Comparison of ENCODE assay signal across 16 mouse cellular contexts in the genomic region with DNA sequence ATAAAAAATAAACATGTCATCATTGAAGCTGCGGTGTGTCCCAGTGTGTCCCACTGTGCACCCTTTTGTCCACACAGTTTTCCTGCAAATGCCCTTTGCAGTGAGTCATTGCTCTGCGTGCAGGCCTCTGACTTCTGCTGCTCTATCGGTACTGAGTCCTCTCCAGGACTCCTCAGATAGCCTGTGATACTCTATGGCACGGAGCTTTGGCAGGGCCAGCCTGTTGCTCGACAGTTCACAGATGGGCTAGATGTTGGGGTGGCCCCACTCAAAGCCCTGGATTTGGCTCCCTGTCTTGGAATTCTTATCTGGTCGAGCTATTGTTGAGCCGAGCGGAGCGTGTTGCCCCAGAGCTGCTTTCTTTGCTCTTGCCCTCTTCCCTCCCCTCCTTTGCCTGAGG.
DNase-seq lines count a peak whose midpoint lies in the region; ATAC-seq lines count a peak whose summit lies in the region.
"Had no signal": no experiment of that assay in that cellular context is flagged by ENCODE, and none has a peak within 500 bp of the region (broad histone marks: within the 10 kb centered on the region; RNA-seq: fewer than 3 reads in every experiment).

No protein-coding gene starts in this region.

- H3K36me3 ChIP-seq in forebrain, embryonic 12.5 days (replicated peaks) = peaks cover 5% of the 10 kb centered on the region; the same call in 1 of the 2 replicates
- H3K36me3 ChIP-seq in forebrain, embryonic 13.5 days (ENCODE audit: poor library complexity, severe bottlenecking) = 0 out of 2 replicates have a peak, but pooled peaks cover 3% of the 10 kb centered on the region
- no peaks in the 10 kb centered on the region for H3K36me3 ChIP-seq in heart, embryonic 14.5 days (ENCODE audit: control insufficient read depth, insufficient read depth, low read length)
- H3K36me3 ChIP-seq: embryonic facial prominence, embryonic 12.5 days; forebrain, embryonic 15.5 days had no signal

- no peak overlapping the region for H3K9ac ChIP-seq in forebrain, embryonic 12.5 days
- H3K9ac ChIP-seq in forebrain, embryonic 13.5 days = no peak overlapping the region
- H3K9ac ChIP-seq in heart, embryonic 14.5 days (ENCODE audit: low read length) = no peak overlapping the region
- H3K9ac ChIP-seq: embryonic facial prominence, embryonic 12.5 days; forebrain, embryonic 15.5 days; limb, embryonic 12.5 days had no signal

- H3K27ac ChIP-seq in forebrain, embryonic 12.5 days = peak overlapping the region; percentile 19; the same call in 1 of the 2 replicates
- no peak overlapping the region for H3K27ac ChIP-seq in forebrain, embryonic 13.5 days
- H3K27ac ChIP-seq in heart, embryonic 14.5 days (replicated peaks in 1 of 2; ENCODE audit: control insufficient read depth in 1 of 2, insufficient read depth in 1 of 2, low read depth in 2 of 2, low read length in 2 of 2) = peak overlapping the region; percentile 24 to 66; a peak in 1 of 4 replicates
- H3K27ac ChIP-seq: embryonic facial prominence, embryonic 12.5 days; forebrain, embryonic 15.5 days; limb, embryonic 12.5 days had no signal

- DNase-seq in cerebellum, adult 18-20 months = peak; percentile 54 to 68
- peak; percentile 54 to 68 for DNase-seq in cerebellum, postnatal 25 days
- no peak for DNase-seq in kidney, adult 11 months
- DNase-seq in right cerebral cortex, postnatal 36 days (ENCODE audit: low spot score in 2 of 2) = no peak
- DNase-seq: adrenal gland, postnatal 25 days; gastrocnemius, postnatal 14 days; right cerebral cortex, adult 18-20 months; thymus, adult 18-20 months had no signal

- 68% methylated on average over 9 of the region's 9 CpGs for WGBS in forebrain, embryonic 12.5 days
- WGBS in forebrain, embryonic 13.5 days = 63% methylated on average over 9 of the region's 9 CpGs
- WGBS in heart, embryonic 14.5 days = 15% methylated on average over 9 of the region's 9 CpGs

- H3K4me3 ChIP-seq in forebrain, embryonic 12.5 days (replicated peaks) = no peak overlapping the region
- no peak overlapping the region for H3K4me3 ChIP-seq in forebrain, embryonic 13.5 days
- H3K4me3 ChIP-seq in heart, embryonic 14.5 days (ENCODE audit: control insufficient read depth in 1 of 2, insufficient read depth in 1 of 2, low read depth in 1 of 2, low read length in 2 of 2) = no peak overlapping the region
- H3K4me3 ChIP-seq: embryonic facial prominence, embryonic 12.5 days; forebrain, embryonic 15.5 days; limb, embryonic 12.5 days had no signal

- no peak overlapping the region for H3K4me2 ChIP-seq in forebrain, embryonic 12.5 days
- H3K4me2 ChIP-seq in forebrain, embryonic 13.5 days = no peak overlapping the region
- peak overlapping the region; percentile 19 for H3K4me2 ChIP-seq in heart, embryonic 14.5 days (ENCODE audit: low read length)
- H3K4me2 ChIP-seq: embryonic facial prominence, embryonic 12.5 days; forebrain, embryonic 15.5 days; limb, embryonic 12.5 days had no signal

- no peak for ATAC-seq in forebrain, embryonic 12.5 days (ENCODE audit: low FRiP score)
- ATAC-seq in forebrain, embryonic 13.5 days = no peak
- ATAC-seq in heart, embryonic 14.5 days (ENCODE audit: insufficient number of reproducible peaks, insufficient read depth, low FRiP score, low read depth) = peak; percentile 42; the same call in 1 of the 2 replicates
- no peak for ATAC-seq in megakaryocyte, adult 5-6 weeks (ENCODE audit: poor library complexity, severe bottlenecking)
- ATAC-seq: forebrain, embryonic 15.5 days; intestine, postnatal 0 days had no signal

- peaks cover 11% of the 10 kb centered on the region; the same call in 1 of the 2 replicates for H3K4me1 ChIP-seq in forebrain, embryonic 12.5 days
- H3K4me1 ChIP-seq in forebrain, embryonic 13.5 days = peaks cover 8% of the 10 kb centered on the region
- peaks cover 13 to 45% of the 10 kb centered on the region in 2 experiments for H3K4me1 ChIP-seq in heart, embryonic 14.5 days (ENCODE audit: control insufficient read depth in 2 of 2, insufficient read depth in 2 of 2, low read length in 2 of 2)
- H3K4me1 ChIP-seq: forebrain, embryonic 15.5 days had no signal

- H3K9me3 ChIP-seq in forebrain, embryonic 12.5 days = no peaks in the 10 kb centered on the region
- H3K9me3 ChIP-seq in forebrain, embryonic 13.5 days (replicated peaks) = no peaks in the 10 kb centered on the region
- no peaks in the 10 kb centered on the region for H3K9me3 ChIP-seq in heart, embryonic 14.5 days (ENCODE audit: control insufficient read depth, low read length)
- H3K9me3 ChIP-seq: embryonic facial prominence, embryonic 12.5 days; forebrain, embryonic 15.5 days; limb, embryonic 12.5 days had no signal

- no peaks in the 10 kb centered on the region for H3K27me3 ChIP-seq in forebrain, embryonic 12.5 days
- no peaks in the 10 kb centered on the region for H3K27me3 ChIP-seq in forebrain, embryonic 13.5 days
- H3K27me3 ChIP-seq in heart, embryonic 14.5 days (ENCODE audit: control insufficient read depth, insufficient read depth, low read length) = no peaks in the 10 kb centered on the region
- H3K27me3 ChIP-seq: embryonic facial prominence, embryonic 12.5 days; forebrain, embryonic 15.5 days; limb, embryonic 12.5 days had no signal

Comparison
In these comparisons a context has a peak if more than half of its experiments do, and no peak if none do; other contexts are left out.
1. DNase-seq: peak in cerebellum, adult 18-20 months (2 of 2) and cerebellum, postnatal 25 days (2 of 2); none in kidney, adult 11 months (single experiment) and right cerebral cortex, postnatal 36 days (0 of 2).